Mouse (Mus musculus) cerebellum, adult (tissue): ENCODE measurements around the gene Myh2.

Experiments
- ATAC-seq: cut with Nextera tagmentation; 2 replicates; pipeline ENCODE4 v1.9.2; 2017; ENCODE audit warnings: mild to moderate bottlenecking, moderate library complexity, mixed read lengths; ENCODE audit not compliant: insufficient number of reproducible peaks, low FRiP score, low TSS enrichment

Myh2 gene

GRCm38 (mm10) chr11:67151651-67152630 lies 18.9 kb upstream of the Myh2 start:
- ATAC-seq = no peak

- ATAC-seq = no peak
These were observed 17.7 kb upstream of the Myh2 start for GRCm38 (mm10) chr11:67153123-67153522.

- ATAC-seq = no peak
These were observed 17.0 kb upstream of the Myh2 start for GRCm38 (mm10) chr11:67153843-67154242.

GRCm38 (mm10) chr11:67155650-67156049 lies 15.2 kb upstream of the Myh2 start:
- ATAC-seq = no peak

- ATAC-seq = no peak
These were observed 10.7 kb upstream of the Myh2 start for GRCm38 (mm10) chr11:67160131-67160530.

GRCm38 (mm10) chr11:67163701-67164100 lies 7.1 kb upstream of the Myh2 start:
- no peak for ATAC-seq

- no peak for ATAC-seq
These were observed 6.0 kb upstream of the Myh2 start for GRCm38 (mm10) chr11:67164851-67165250.

GRCm38 (mm10) chr11:67169301-67169700 lies 1.5 kb upstream of the Myh2 start:
- no peak for ATAC-seq

- ATAC-seq = no peak
These were observed 1.6 kb downstream of the Myh2 start for GRCm38 (mm10) chr11:67172439-67172838.

GRCm38 (mm10) chr11:67176376-67176775 lies 5.5 kb downstream of the Myh2 start:
- ATAC-seq = no peak

GRCm38 (mm10) chr11:67190316-67190715 lies 19.5 kb downstream of the Myh2 start:
- no peak for ATAC-seq

- ATAC-seq = no peak
These were observed 20.0 kb downstream of the Myh2 start for GRCm38 (mm10) chr11:67190814-67191213.

- no peak for ATAC-seq
These were observed 20.7 kb downstream of the Myh2 start for GRCm38 (mm10) chr11:67191496-67191895.

GRCm38 (mm10) chr11:67199321-67199720 lies 28.5 kb downstream of the Myh2 start:
- no peak for ATAC-seq

GRCm38 (mm10) chr11:67199752-67200151 lies 28.9 kb downstream of the Myh2 start, which contains the start of gene Myh1:
Myh1 (plus strand) TSS chr11:67200052.
- no peak for ATAC-seq

GRCm38 (mm10) chr11:67204766-67205165 lies 33.9 kb downstream of the Myh2 start:
- no peak for ATAC-seq

- no peak for ATAC-seq
These were observed 51.0 kb downstream of the Myh2 start for GRCm38 (mm10) chr11:67221803-67222202.

- no peak for ATAC-seq
These were observed 53.6 kb downstream of the Myh2 start for GRCm38 (mm10) chr11:67224466-67224865.

- ATAC-seq = no peak
These were observed 57.9 kb downstream of the Myh2 start for GRCm38 (mm10) chr11:67228731-67229130.

- ATAC-seq = no peak
These were observed 58.3 kb downstream of the Myh2 start for GRCm38 (mm10) chr11:67229166-67229565.

GRCm38 (mm10) chr11:67229946-67230345 lies 59.1 kb downstream of the Myh2 start:
- ATAC-seq = no peak
